Mouse (Mus musculus) heart, adult 18-20 months (tissue): ENCODE data around the gene Olfr857. TPM values are rescaled to one million over a fixed set of nuclear protein-coding genes. Genes with fewer than 3 reads are reported as not detected.
"Not testable (repeated sequence)": the region's sequence is repeated elsewhere in the genome, so short reads cannot be mapped to it uniquely, and the experiment has no call there.

ENCODE experiments used
- DNase-seq, 2 experiments: peaks; one replicate each; pipeline ENCODE4 v3.0.0; 2021 to 2022; ENCODE audit warnings: mixed read lengths in 1 of 2
- long read RNA-seq, 2 experiments: library from polyadenylated mRNA; stranded (forward); transcript quantifications; one replicate each; pipeline ENCODE4 v2.0.0; 2021
- total RNA-seq, 2 experiments: library from RNA; stranded (reverse); gene quantifications; 2 replicates each; pipeline ENCODE4 v1.2.3; 2021

Gene Olfr857
- total RNA-seq: not detected
- long read RNA-seq, experiment 1: 0 reads
- long read RNA-seq, experiment 2: 0 reads

DNA sequence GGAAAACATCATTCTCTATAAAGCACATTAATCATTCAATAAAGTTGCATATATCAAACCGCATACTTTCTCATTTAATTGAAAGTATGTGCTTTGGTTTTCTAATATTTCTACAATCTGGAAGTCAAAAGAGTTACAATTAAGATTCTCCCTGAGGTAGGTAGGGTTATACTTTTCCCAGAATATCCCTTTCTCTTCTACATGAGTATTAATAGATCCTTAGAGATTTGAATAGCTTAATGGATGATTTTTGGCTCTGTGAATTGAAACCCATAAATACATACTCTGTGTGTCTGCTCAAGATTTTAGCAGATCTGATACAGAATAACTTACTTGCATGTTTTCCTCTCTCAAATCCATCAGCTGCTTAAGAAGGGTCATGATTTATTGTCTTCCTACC, at the start of gene Olfr857:
Gene Olfr857, plus strand, starts transcription at position 301 of the 400 bp plus-strand sequence.
- DNase-seq: no peak

- no peak for DNase-seq
These were observed 19.0 kb upstream of the Olfr857 start for GRCm38 (mm10) chr9:19690281-19690680.

DNA sequence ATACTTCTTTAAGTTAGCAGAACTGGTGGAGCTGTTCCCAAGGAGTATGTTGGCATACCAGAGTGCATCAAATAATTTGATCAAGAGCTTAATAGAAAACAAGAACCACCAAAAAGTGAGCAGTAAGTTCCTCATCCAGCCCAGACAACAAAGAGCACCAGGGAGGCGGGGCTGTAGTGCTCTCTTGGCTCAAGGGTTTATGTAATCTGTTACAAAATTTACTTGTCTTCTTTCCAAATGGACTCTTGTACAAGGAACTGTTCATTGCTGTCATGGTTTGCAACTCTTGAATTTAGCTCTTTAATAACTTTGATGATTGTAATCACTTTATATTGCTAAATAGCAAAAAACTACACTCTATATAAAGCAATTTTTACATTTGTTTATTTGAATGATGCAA, 17.8 kb upstream of the Olfr857 start:
- DNase-seq: no peak

- no peak for DNase-seq
These were observed 16.8 kb upstream of the Olfr857 start for GRCm38 (mm10) chr9:19692430-19692829.

GRCm38 (mm10) chr9:19694285-19694684, 14.9 kb upstream of the Olfr857 start:
- not testable (repeated sequence) for DNase-seq

GRCm38 (mm10) chr9:19694898-19695379, 14.3 kb upstream of the Olfr857 start:
- DNase-seq: not testable (repeated sequence)

DNA sequence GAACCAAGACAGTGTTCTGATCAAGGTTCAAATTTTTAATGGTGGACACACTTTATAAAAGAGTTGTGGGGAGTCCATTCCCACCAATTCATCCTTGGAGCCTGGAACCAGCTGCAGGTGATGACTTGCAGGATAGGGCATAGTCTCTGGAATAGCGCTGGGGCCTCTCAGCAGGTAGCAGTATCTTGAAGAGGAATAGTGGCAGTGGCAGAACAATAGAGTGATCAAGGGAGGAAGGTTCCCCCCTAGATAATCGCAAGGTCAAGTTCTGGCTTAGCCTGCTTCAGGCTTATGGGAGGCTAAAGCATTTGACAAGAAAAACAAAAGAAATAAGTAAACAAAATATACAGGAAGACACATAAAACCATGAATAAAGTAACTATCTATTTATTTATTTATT, 4.7 kb upstream of the Olfr857 start:
- DNase-seq: not testable (repeated sequence)

Other genes starting within 250 kb of the Olfr857 start
- not detected for gene Olfr850, start 231.2 kb upstream of the Olfr857 start, total RNA-seq
- not detected for gene Olfr851, start 216.1 kb upstream of the Olfr857 start, total RNA-seq
- gene Olfr853, start 168.4 kb upstream of the Olfr857 start, total RNA-seq: not detected
- not detected for gene Olfr854, start 142.1 kb upstream of the Olfr857 start, total RNA-seq
- gene Olfr855, start 126.8 kb upstream of the Olfr857 start, total RNA-seq: not detected
- 10 to 100 TPM; 14.0 to 14.9 TPM for gene Zfp317, start 87.3 kb upstream of the Olfr857 start, total RNA-seq
- not detected for gene Olfr58, start 70.8 kb downstream of the Olfr857 start, total RNA-seq
- not detected for gene Olfr859, start 95.5 kb downstream of the Olfr857 start, total RNA-seq
- not detected for gene Olfr860, start 140.3 kb downstream of the Olfr857 start, total RNA-seq
- not detected for gene Olfr862, start 178.6 kb downstream of the Olfr857 start, total RNA-seq
- gene Olfr77, start 207.4 kb downstream of the Olfr857 start, total RNA-seq: not detected